18 mouse cellular contexts compared by ENCODE assay signal in the genomic region with DNA sequence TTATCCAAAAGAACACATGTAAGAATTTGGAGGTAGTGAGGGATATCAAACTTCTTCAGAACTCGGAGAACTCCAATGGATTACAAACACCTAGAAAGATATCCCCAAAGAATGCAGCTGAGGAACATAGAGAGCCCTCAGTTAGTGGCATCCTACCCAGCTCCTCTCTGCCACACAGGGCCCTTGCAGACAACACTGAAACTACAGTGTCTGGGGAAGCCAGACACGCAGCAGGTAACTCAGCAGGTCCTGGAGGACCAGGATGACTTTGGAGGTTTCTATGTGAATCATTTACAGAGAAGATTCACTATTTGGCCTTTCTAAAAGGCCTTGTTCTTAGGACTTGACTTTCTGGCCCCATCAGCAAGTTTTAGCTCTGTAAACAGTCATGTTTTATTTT.
DNase-seq lines count a peak whose midpoint lies in the region; ATAC-seq and TF ChIP-seq lines count a peak whose summit lies in the region.
"Had no signal": no experiment of that assay in that cellular context is flagged by ENCODE, and none has a peak within 500 bp of the region (broad histone marks: within the 10 kb centered on the region; RNA-seq: fewer than 3 reads in every experiment).

No protein-coding gene starts in this region.

- in situ Hi-C loops in Patski (cut with MboI; ENCODE audit: low pct_unique_long_range_greater_than_20kb) = no loop called here

- POLR2A ChIA-PET in Patski (lab: Charles Lee) = no interaction called here

- peak; percentile 44 for ATAC-seq in Patski
- ATAC-seq in frontal cortex, adult (ENCODE audit: low TSS enrichment) = no peak
- ATAC-seq: forebrain, embryonic 15.5 days had no signal

- peak; percentile 29 to 54 for DNase-seq in kidney, adult 8-10 months
- DNase-seq in kidney, postnatal 4 days = no peak
- DNase-seq in Patski (ENCODE audit: low read depth, low spot score) = no peak
- peak; percentile 56 for DNase-seq in kidney, adult 9 months
- DNase-seq in kidney, postnatal 36 days = peak; percentile 41 to 60
- no peak for DNase-seq in cerebellum, adult 8-10 months
- no peak for DNase-seq in cerebellum, postnatal 4 days (ENCODE audit: low spot score in 2 of 2)
- DNase-seq: adrenal gland, postnatal 14 days; cerebellum, adult 11-12 months; cerebellum, postnatal 10 days; gastrocnemius, postnatal 14 days; heart, adult 2 months; heart, postnatal 14 days had no signal

- CTCF ChIA-PET in Patski (lab: Charles Lee) = interaction anchor here (0.9 kb wide), 1 partner anchor 23 kb away, joined by 4 read pairs; no protein-coding TSS in a partner anchor

- H3K27me3 ChIP-seq in Patski = no peaks in the 10 kb centered on the region
- H3K27me3 ChIP-seq: embryonic facial prominence, embryonic 12.5 days; forebrain, embryonic 15.5 days; heart, embryonic 15.5 days; hindbrain, embryonic 13.5 days had no signal

- TF ChIP-seq CTCF in Patski (IDR thresholded peaks at IDR 0.05) = no peak

Comparison
In these comparisons a context has a peak if more than half of its experiments do, and no peak if none do; other contexts are left out.
1. DNase-seq: peak in kidney, adult 8-10 months (2 of 2), kidney, adult 9 months (single experiment) and kidney, postnatal 36 days (2 of 2); none in kidney, postnatal 4 days (0 of 2), Patski (single experiment), cerebellum, adult 8-10 months (single experiment) and cerebellum, postnatal 4 days (0 of 2).